Mouse (Mus musculus) kidney, embryonic 14.5 days (tissue): ENCODE data around the gene Pax6. TPM values are rescaled to one million over a fixed set of nuclear protein-coding genes. Genes with fewer than 3 reads are reported as not detected.
A peak's percentile ranks its signal among the peaks of the same experiment; 100 is the strongest.

Experiments used
- ATAC-seq: fragments of 200-750 bp; cut with Nextera tagmentation; 2 replicates; pipeline ENCODE4 v1.8.0; 2017; ENCODE audit warnings: moderate number of reproducible peaks, mild to moderate bottlenecking, moderate TSS enrichment, moderate library complexity; ENCODE audit not compliant: low FRiP score, low TSS enrichment
- H3K27ac ChIP-seq: fragments of 300-500 bp; sonication (generic); 2 replicates; pipeline ENCODE4 v1.5.1; 2014; ENCODE audit warnings: low read depth, mild to moderate bottlenecking, low read length, moderate library complexity, mixed read lengths
- H3K27me3 ChIP-seq: fragments of 300-500 bp; sonication (generic); 2 replicates; pipeline ENCODE4 v1.6.1; 2014; ENCODE audit warnings: mild to moderate bottlenecking, low read length; ENCODE audit not compliant: control insufficient read depth, insufficient read depth
- H3K36me3 ChIP-seq: fragments of 300-500 bp; sonication (generic); 2 replicates; pipeline ENCODE4 v1.6.1; 2014; ENCODE audit warnings: low read length, mixed read lengths; ENCODE audit not compliant: control insufficient read depth, insufficient read depth
- H3K4me1 ChIP-seq: fragments of 300-500 bp; sonication (generic); 2 replicates; pipeline ENCODE4 v1.6.1; 2014; ENCODE audit warnings: low read length, mixed read lengths; ENCODE audit not compliant: control insufficient read depth, insufficient read depth
- H3K4me2 ChIP-seq: fragments of 300-500 bp; sonication (generic); replicated peaks from 2 replicates; pipeline ENCODE4 v1.6.1; 2014; ENCODE audit warnings: low read depth, mild to moderate bottlenecking, low read length
- H3K4me3 ChIP-seq: fragments of 300-500 bp; sonication (generic); 2 replicates; pipeline ENCODE4 v1.5.1; 2014; ENCODE audit warnings: mild to moderate bottlenecking, low read length
- H3K9ac ChIP-seq: fragments of 300-500 bp; sonication (generic); 2 replicates; pipeline ENCODE4 v1.6.1; 2014; ENCODE audit warnings: low read depth, mild to moderate bottlenecking, low read length, moderate library complexity
- H3K9me3 ChIP-seq: fragments of 300-500 bp; sonication (generic); 2 replicates; pipeline ENCODE4 v1.6.1; 2016; ENCODE audit warnings: low read length; ENCODE audit not compliant: control insufficient read depth
- WGBS: fragments of 180-500 bp; shearing (Covaris S2); extraction: QIAGEN DNeasy Blood & Tissue Kit; methylation state at CpG from one replicate; pipeline ENCODE4 v1.1.7; 2014; 5-methylcytosine and 5-hydroxymethylcytosine counted together
- polyA plus RNA-seq: library from polyadenylated mRNA; unstranded; fragments of >200 nt; fragmentation: Nextera tagmentation; extraction: Ambion mirVana; gene quantifications from 2 replicates; pipeline ENCODE4 v1.2.1, GENCODE M21; 2014

Gene Pax6
- polyA plus RNA-seq, 1 experiment from 2014 or later, result 0.12 TPM

- H3K27ac ChIP-seq, result no peak overlapping the region
- no peak overlapping the region for H3K4me2 ChIP-seq
- H3K9ac ChIP-seq, result no peak overlapping the region
- no peak for ATAC-seq
- H3K9me3 ChIP-seq, result no peaks in the 10 kb centered on the region
- no peak overlapping the region for H3K4me3 ChIP-seq
- WGBS, result 2% methylated on average over 36 of the region's 36 CpGs
- H3K27me3 ChIP-seq, result peaks cover 94% of the 10 kb centered on the region
- H3K4me1 ChIP-seq, result 0 out of 2 replicates have a peak, but pooled peaks cover 3% of the 10 kb centered on the region
- H3K36me3 ChIP-seq, result no peaks in the 10 kb centered on the region
Observed at GRCm38 (mm10) chr2:105686363-105687316, 17.9 kb downstream of the Pax6 start.

- Histone ChIP-seq H3K9ac (no peak overlapping the region), H3K4me3 (no peak overlapping the region), H3K9me3 (no peaks in the 10 kb centered on the region), H3K4me1 (0 out of 2 replicates have a peak, but pooled peaks cover 3% of the 10 kb centered on the region), H3K27ac (no peak overlapping the region), H3K27me3 (peaks cover 94% of the 10 kb centered on the region), H3K4me2 (no peak overlapping the region), H3K36me3 (no peaks in the 10 kb centered on the region)
- ATAC-seq, result 0 out of 2 replicates have a peak, but pooled peaks have one; percentile 24
- WGBS, result 3% methylated on average over 13 of the region's 13 CpGs
Observed at GRCm38 (mm10) chr2:105687317-105687991, 18.8 kb downstream of the Pax6 start.

GRCm38 (mm10) chr2:105688011-105688410 is 19.3 kb downstream of the Pax6 start:
- Histone ChIP-seq H3K36me3 (no peaks in the 10 kb centered on the region), H3K4me1 (0 out of 2 replicates have a peak, but pooled peaks cover 3% of the 10 kb centered on the region), H3K4me3 (no peak overlapping the region), H3K9me3 (no peaks in the 10 kb centered on the region), H3K27me3 (peaks cover 94% of the 10 kb centered on the region), H3K27ac (no peak overlapping the region), H3K4me2 (no peak overlapping the region), H3K9ac (no peak overlapping the region)
- ATAC-seq, result no peak
- WGBS, result 2% methylated on average over 17 of the region's 17 CpGs

GRCm38 (mm10) chr2:105688436-105689303 is 20.0 kb downstream of the Pax6 start:
- WGBS, result 2% methylated on average over 25 of the region's 25 CpGs
- Histone ChIP-seq H3K4me2 (no peak overlapping the region), H3K9ac (no peak overlapping the region), H3K27ac (no peak overlapping the region), H3K4me1 (0 out of 2 replicates have a peak, but pooled peaks cover 3% of the 10 kb centered on the region), H3K36me3 (no peaks in the 10 kb centered on the region), H3K27me3 (peaks cover 90% of the 10 kb centered on the region), H3K4me3 (no peak overlapping the region), H3K9me3 (no peaks in the 10 kb centered on the region)
- no peak for ATAC-seq

- Histone ChIP-seq H3K9me3 (no peaks in the 10 kb centered on the region), H3K9ac (no peak overlapping the region), H3K27me3 (peaks cover 84% of the 10 kb centered on the region), H3K4me2 (0 out of 2 replicates have a peak overlapping the region, but pooled peaks have one; percentile 21), H3K4me3 (peak overlapping the region; percentile 3; the same call in 1 of the 2 replicates), H3K4me1 (0 out of 2 replicates have a peak, but pooled peaks cover 3% of the 10 kb centered on the region), H3K27ac (no peak overlapping the region), H3K36me3 (no peaks in the 10 kb centered on the region)
- WGBS, result under 1% methylated on average over 15 of the region's 15 CpGs
- ATAC-seq, result no peak
Observed at GRCm38 (mm10) chr2:105689304-105689770, 20.6 kb downstream of the Pax6 start.

- Histone ChIP-seq H3K4me2 (0 out of 2 replicates have a peak overlapping the region, but pooled peaks have one; percentile 21), H3K36me3 (no peaks in the 10 kb centered on the region), H3K27me3 (peaks cover 79% of the 10 kb centered on the region), H3K9ac (no peak overlapping the region), H3K4me3 (peak overlapping the region; percentile 3; the same call in 1 of the 2 replicates), H3K4me1 (0 out of 2 replicates have a peak, but pooled peaks cover 3% of the 10 kb centered on the region), H3K27ac (no peak overlapping the region), H3K9me3 (no peaks in the 10 kb centered on the region)
- WGBS, result 4% methylated on average over 28 of the region's 28 CpGs
- no peak for ATAC-seq
Observed at GRCm38 (mm10) chr2:105689771-105690639, 21.3 kb downstream of the Pax6 start.

GRCm38 (mm10) chr2:105691296-105691695 is 22.6 kb downstream of the Pax6 start:
- H3K36me3 ChIP-seq, result no peaks in the 10 kb centered on the region
- H3K4me3 ChIP-seq, result no peak overlapping the region
- no peak for ATAC-seq
- H3K9me3 ChIP-seq, result no peaks in the 10 kb centered on the region
- 0 out of 2 replicates have a peak, but pooled peaks cover 3% of the 10 kb centered on the region for H3K4me1 ChIP-seq
- no peak overlapping the region for H3K4me2 ChIP-seq
- 17% methylated on average over 10 of the region's 10 CpGs for WGBS
- H3K27ac ChIP-seq, result no peak overlapping the region
- peaks cover 67% of the 10 kb centered on the region for H3K27me3 ChIP-seq
- no peak overlapping the region for H3K9ac ChIP-seq
